Mouse (Mus musculus) liver (tissue): ENCODE data around the gene Ppp1r1b.
A peak's percentile ranks its signal among the peaks of the same experiment; 100 is the strongest.

ENCODE experiments used
- DNase-seq: peaks from one replicate; pipeline ENCODE4 v3.0.0-alpha.2; 2020; ENCODE audit warnings: mixed read lengths

Ppp1r1b gene

DNA sequence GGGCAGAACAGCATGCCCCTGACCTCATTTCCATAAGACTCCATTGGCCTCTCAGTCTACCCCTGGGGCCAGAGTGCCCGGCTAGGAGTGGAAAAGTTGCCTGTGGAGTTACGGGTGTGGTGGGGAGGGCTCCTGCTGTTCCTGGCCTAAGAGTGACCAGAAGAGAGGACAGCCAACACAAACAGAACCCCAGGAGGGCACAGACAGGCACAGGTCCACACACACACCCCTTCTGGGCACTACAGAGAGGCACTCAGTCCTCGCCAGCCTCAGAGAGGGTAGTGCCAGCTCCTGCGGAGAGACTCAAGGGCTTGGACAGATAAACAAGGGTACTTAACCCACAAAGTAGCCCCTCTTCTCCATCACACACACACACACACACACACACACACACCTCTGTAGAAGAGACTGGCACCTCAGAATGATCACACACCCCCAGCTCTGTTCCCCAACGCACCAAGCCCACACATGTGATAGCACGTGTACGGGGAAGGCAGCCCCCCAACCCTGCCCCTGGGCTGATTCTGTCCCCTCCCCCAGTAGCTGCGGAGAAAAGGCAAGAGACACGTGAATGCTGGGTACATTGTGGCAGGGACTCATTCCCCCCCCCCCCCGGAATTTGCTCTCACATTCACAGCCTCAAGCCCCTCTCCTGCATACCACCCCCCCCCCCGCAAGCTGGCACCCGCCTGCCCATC lies 670 bp upstream of the Ppp1r1b start:
- no peak for DNase-seq

- no peak for DNase-seq
Observed at GRCm38 (mm10) chr11:98349308-98349707, 1.1 kb downstream of the Ppp1r1b start.

- no peak for DNase-seq
Observed at GRCm38 (mm10) chr11:98352272-98352990, 4.2 kb downstream of the Ppp1r1b start.

DNA sequence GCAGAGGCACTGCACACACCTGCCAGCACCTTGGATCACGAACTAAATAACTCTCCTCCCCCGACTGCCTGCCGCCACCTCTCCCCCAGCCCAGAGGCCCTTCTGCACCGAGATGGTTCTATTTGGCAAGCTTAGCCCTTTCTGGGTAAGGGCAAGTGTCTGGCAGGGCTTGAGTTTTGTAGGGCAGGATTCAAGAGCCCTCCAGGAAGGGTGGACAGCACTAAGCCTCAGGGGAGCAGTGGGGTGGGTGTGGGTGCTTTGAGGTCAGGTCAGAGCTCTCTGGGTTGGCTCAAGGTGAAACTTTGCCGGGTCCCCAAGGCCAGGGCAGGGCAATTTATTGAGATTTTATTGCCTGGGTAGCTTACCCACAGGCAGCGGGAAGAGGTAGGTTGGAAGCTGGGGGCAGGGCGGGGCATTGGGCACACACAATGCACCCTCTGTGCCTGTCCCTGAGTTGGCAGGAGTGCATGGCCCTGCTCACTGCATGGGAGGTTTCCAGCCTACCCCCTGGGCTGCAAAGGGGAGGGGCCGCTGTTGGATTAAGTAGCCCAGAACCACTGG lies 5.5 kb downstream of the Ppp1r1b start:
- no peak for DNase-seq

DNA sequence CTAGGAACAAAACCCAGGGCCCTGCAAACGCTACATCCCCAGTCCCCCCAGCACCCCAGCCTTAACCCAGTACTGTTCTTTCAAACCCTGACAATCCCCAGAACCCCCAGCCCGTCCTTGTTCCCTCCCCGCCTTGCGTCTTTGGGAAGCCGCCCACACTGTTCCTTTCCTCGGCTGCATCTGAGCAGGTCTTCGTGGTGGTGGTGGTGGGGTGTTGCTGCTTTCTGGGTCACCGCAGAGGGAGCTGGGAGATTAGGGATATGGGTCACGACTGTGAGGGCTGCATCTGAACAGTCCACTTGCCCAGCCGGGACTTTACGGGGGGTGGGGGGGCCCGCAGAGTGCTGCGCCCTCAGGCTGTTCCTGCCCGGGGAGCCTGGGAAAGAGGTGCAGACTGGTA lies 6.2 kb downstream of the Ppp1r1b start:
- DNase-seq, result no peak

GRCm38 (mm10) chr11:98355732-98356299 lies 7.6 kb downstream of the Ppp1r1b start:
- peak; percentile 54 for DNase-seq

DNA sequence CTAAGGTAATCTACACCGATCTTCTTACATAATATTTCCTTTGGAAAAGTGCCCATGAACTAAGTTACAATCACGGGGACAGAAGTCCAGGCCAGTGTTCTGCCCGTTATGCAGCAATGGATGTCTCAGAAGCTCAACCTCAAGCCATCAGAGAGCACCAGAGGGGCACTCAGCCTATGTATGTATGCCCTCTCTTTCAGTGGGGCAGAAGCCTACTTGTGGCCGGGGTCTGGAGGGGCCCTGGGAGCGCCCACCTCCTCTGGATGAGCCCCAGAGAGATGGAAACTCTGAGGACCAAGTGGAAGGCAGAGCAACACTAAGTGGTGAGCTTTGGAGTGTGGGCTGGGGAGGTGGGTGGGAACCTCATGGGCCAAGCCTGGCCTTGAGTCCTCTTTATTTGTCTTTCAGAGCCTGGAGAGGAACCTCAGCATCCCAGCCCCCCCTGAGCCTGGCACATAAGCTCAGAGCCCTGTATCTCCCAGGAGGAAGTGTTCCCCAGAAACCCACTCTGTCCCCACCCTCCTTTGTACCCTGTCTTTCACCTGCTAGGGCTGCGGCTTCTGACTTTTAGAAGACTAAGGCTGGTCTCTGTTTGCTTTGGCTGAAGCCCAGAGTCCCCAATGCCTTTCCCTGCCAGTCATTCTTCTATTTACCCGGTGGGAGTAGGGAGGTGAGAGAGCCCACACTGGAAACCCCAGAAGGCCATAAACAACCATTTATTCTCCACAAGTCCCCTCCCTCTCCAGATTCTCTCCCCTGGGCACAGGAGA lies 8.6 kb downstream of the Ppp1r1b start:
- DNase-seq, result no peak

DNA sequence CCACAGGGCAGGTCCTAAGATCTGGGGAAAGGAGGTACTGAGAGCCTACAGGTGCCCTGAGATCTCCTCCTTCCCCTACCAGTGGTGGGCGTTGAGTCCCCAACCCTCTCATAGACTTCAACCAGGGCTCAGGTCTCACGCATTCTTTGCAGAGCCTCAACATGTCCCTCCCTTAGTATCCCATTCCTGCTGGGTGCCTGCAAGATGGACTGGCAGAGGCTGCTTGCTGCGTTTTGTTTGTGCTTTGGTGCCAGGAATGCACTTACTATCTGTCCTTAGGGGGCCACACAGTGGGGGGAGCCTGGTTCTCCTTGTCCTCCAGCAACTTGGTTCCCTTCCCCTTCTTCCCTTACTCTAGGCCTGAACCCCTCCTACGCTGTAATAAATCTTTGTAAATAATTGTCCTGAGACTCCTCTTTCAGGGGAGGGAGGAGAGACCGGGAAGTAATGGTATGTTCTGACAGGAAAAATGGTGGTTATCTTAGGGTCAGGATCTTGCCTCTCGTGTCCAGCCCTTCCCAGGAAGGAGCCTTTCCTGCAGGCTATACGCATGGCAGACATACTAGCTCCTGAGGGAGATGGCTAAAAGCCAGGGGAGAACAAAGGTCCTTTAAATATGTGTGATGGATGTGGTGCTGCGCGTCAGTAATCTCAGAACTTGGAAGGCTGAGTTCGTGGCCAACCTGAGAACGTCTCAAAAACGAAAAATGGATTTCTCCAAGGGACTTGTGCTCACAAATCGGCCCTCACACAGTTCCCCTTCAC lies 9.4 kb downstream of the Ppp1r1b start:
- DNase-seq, result no peak

GRCm38 (mm10) chr11:98358161-98359083 lies 10.2 kb downstream of the Ppp1r1b start, which contains the start of gene Stard3:
Gene Stard3 (plus strand): TSS chr11:98358368.
- peak; percentile 96 for DNase-seq

GRCm38 (mm10) chr11:98360866-98361521 lies 12.8 kb downstream of the Ppp1r1b start:
- DNase-seq, result no peak

DNA sequence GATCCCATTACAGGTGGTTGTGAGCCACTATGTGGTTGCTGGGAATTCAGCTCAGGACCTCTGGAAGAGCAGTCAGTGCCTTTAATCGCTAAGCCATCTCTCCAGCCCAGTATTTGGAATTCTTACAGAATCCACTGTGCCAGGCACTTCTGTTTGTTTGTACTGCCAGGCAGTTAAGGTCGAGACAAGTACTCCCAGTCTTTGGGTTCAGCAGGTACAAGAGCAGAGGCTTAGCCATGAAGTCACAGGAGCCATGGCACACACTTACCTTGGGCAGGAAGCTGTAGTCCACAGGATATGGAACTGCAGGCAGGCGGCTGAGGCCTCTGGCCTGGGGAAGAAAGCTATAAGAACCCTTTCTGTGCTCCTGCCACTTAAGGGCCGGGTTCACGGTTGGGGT lies 15.6 kb downstream of the Ppp1r1b start:
- no peak for DNase-seq

DNA sequence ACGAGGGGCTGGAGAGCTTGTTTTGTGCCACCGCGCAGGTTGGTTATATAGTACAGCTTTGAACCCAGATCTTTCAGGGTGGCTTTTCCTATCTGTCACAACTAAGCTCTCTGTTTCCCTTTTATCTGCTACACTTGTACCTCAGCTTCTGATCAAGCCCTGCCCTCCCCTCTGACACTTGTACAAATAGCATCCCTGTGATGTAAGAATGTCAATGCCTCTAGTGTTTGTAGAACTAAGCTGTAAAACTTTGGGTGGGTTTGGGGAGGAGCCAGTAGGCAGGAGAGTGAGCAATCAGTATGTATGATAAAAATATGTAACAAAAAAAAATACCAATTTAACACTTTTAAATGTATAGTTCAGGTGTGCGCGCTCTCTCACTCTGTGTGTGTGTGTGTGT lies 16.2 kb downstream of the Ppp1r1b start:
- no peak for DNase-seq

DNA sequence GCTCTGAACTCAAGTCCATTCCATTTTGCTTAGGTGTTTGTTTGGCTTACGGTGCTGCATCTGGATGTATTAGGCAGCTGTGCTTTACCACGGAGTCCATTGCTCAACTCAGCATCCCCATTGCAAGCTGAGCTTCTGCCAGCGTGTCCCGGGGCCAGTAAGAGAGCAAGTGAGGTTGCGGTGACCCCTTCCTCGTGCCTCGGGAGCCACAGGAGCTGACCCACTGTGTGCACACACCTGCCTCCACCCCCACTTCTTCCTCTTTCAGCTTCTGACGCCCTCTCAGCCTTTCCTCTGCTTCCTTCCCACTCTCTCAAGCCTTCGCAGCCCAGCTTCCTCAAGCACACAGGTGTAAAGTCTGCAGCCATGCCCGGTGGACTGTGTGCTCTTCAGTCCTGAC lies 18.1 kb downstream of the Ppp1r1b start:
- no peak for DNase-seq

DNA sequence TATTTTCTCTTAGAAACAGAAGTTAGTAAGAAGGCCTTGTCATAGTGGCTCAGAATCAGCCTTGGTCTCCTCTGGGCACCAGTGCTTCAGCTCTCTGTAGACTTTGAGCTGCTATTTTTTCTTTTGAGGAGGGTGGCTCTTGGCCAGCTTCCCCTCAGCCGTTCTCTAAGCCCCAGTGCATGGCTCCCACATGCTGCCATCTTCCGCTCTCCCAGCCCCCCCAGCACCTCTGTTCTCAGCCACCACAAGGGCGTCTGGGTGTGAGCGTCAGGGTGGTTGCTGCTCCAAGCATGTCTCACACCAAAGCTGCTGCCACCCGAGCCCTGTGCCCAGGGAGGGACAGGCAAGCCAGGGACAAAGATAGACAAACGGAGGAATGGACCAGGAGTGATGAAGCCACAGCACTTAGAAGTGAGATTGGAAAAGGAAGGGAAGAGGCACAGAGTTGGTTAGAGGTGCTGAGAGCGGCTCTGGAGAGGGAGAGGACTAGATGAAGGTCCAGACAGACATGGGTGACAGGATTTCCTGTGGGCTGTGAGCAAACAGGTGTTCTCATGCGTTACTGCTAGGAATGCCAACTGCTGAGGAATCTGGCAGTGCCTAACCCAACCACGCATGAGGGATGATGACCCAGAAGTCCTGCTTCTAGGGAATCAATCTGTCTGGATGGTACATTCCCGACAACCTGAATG lies 19.1 kb downstream of the Ppp1r1b start:
- DNase-seq, result no peak

- no peak for DNase-seq
Observed at GRCm38 (mm10) chr11:98367863-98368186, 19.6 kb downstream of the Ppp1r1b start.

DNA sequence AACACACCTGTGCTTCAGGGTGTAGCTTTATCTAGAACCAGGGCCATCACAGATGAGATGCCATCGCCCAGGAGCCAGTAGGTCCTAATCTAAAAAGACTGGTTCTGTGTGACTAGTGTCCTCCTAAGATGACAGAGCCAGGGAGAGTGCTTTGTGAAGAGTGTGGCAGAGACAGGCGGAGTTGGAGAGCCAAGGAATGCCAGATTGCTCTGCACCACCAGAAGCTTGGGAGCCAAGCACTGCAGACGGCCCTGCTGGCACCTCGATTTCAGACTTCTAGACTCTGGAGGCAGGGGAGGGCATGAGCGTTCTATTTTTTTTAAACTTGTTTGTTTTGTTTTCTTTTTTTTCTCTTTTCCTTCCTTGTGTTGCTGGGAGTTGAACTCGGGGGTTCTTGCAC lies 21.1 kb downstream of the Ppp1r1b start:
- no peak for DNase-seq

GRCm38 (mm10) chr11:98370588-98370987 lies 22.4 kb downstream of the Ppp1r1b start:
- DNase-seq, result no peak

DNA sequence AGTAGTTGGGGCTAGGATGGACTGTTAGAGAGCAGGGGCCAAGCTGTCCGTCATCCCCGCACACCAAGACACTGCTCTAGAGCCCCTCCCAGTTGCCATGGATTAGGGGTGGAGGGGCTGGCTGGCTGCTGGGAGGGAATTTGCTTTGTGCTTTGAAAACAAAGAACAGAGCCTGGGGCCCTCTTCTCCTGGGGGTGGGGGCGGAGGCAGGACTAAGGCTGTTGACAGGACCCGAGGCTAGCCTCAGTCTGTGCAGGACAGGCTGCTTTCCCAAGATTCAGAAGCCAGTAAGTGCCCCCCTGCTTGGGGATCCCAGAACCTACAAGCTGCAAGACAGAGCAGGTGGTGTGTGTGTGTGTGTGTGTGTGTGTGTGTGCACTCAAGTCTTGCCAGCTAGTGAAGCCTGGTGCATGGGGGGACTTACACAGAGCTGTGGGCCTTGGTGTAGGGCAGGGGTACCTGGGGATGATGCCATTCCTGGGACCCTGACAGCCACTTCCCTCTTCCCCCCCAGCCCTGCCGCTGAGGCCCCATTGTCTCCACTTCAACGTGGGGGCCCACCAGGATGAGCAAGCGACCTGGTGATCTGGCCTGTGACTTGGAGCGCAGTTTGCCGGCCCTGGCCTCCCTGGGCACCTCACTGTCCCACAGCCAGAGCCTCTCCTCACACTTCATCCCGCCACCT lies 23.5 kb downstream of the Ppp1r1b start:
- DNase-seq, result no peak

GRCm38 (mm10) chr11:98372406-98372805 lies 24.2 kb downstream of the Ppp1r1b start:
- peak; percentile 73 for DNase-seq
